Mouse (Mus musculus): ENCODE measurements around the gene Rab5if.

DNA sequence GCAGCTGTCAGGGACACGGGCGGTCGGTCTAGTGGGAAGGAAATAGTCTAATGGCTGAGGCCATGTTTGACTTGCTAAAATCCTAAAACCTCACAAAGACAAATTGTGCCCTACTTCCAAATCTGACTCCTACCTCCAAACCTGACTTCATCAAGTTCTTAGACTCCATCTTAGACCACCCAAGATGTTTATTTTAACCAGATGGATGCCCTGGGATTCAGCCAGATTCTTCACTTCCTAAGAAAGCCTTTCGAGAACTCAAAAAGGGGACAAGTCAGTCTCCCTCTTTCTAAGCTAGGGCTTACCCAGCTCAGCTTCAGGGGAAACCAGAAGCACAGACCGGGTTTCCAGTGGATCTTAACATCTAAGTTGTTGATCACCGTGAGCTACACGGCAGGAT is 4.3 kb upstream of the Rab5if start:
- TF ChIP-seq CTCF (IDR thresholded peaks at IDR 0.05; ENCODE audit: low read depth): no peak
- no peak for TF ChIP-seq EP300 (optimal IDR thresholded peaks at IDR 0.05)
